Mouse (Mus musculus) C2C12 (cell line): Measurements from ENCODE around the gene Cfap221.

ENCODE experiments used
- CEBPB ChIP-seq: IDR thresholded peaks from one replicate; pipeline ENCODE4 v1.6.1; 2011; ENCODE audit warnings: low read depth, mild to moderate bottlenecking, control low read depth, moderate library complexity
- CTCF ChIP-seq: IDR thresholded peaks from one replicate; pipeline ENCODE4 v1.5.1; 2011; ENCODE audit not compliant: control insufficient read depth, insufficient read depth, insufficient read length
- FOSL1 ChIP-seq: IDR thresholded peaks from one replicate; pipeline ENCODE4 v1.8.0; 2011; ENCODE audit warnings: mild to moderate bottlenecking, low read length; ENCODE audit not compliant: poor library complexity, insufficient read depth, severe bottlenecking
- MAX ChIP-seq: IDR thresholded peaks from one replicate; pipeline ENCODE4 v1.6.1; 2011; ENCODE audit warnings: mild to moderate bottlenecking, control low read depth
- MYOD1 ChIP-seq: IDR thresholded peaks from one replicate; pipeline ENCODE4 v1.6.1; 2011; ENCODE audit warnings: low read depth; ENCODE audit not compliant: control insufficient read depth, insufficient read length
- MYOG ChIP-seq: IDR thresholded peaks from one replicate; pipeline ENCODE4 v1.6.1; 2011; ENCODE audit not compliant: control insufficient read depth, insufficient read length; ENCODE audit errors: extremely low read depth
- USF1 ChIP-seq: IDR thresholded peaks from one replicate; pipeline ENCODE4 v1.6.1; 2011; ENCODE audit warnings: low read depth, mild to moderate bottlenecking, control low read depth, moderate library complexity

DNA sequence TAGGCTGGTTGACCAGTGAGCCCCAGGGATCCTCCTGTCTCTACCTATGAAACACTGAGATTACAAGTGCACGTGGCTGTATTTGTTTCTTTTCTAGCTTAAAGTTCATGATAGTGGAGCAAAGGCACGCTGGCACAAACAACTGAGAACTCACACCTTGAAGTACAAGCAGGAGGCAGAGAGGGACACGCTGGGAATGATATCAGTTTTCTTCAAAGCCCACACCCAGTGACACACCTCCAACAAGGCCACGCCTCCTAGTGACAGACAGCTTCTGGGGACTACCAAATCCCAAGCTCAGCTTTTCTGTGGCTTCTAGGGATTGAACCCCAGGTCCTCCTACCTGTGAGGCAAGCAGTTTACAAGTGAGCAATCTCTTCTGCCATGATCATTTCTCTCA lies 23.9 kb downstream of the Cfap221 start:
- TF ChIP-seq CTCF (no peak), USF1 (no peak), MYOD1 (no peak), FOSL1 (no peak), MYOG (no peak), MAX (no peak), CEBPB (no peak)
